Mouse (Mus musculus): ENCODE results near the gene B4galnt1. TPM values are rescaled to one million over a fixed set of nuclear protein-coding genes. Genes with fewer than 3 reads are reported as not detected.
"Not testable (repeated sequence)": the region's sequence is repeated elsewhere in the genome, so short reads cannot be mapped to it uniquely, and the experiment has no call there.

The B4galnt1 gene
- polyA plus RNA-seq, 1 experiment from 2014 or later: 9.3 TPM

DNA sequence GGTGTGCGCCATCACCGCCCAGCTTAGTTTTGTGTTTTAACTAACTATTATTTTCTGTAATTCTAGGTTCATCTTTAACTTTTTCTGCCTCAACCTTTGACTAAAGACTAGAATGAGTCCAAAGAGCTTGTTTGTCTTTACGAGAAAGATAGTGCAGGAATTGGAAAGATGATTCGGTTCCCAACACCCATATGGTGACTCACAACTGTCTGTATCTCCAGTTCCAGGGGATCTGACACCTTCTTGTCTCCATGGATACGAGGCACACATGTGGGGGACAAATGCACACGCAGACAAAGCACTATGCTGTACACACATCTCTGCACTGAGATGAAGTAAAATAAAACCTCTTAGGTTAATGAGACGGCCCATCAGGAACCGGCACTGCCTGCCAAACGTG lies 4.9 kb upstream of the B4galnt1 start:
- peaks cover 17% of the 10 kb centered on the region for H3K4me1 ChIP-seq (replicated peaks)
- no peak for ATAC-seq (ENCODE audit: low read depth)
- 76% methylated on average over 9 of the region's 9 CpGs for WGBS (ENCODE audit: insufficient replicate concordance)
- no peak for DNase-seq
- no peak overlapping the region for H3K9ac ChIP-seq
- H3K4me2 ChIP-seq: no peak overlapping the region
- peaks cover 25% of the 10 kb centered on the region for H3K27me3 ChIP-seq
- no peaks in the 10 kb centered on the region for H3K36me3 ChIP-seq
- H3K27ac ChIP-seq: no peak overlapping the region
- H3K4me3 ChIP-seq (replicated peaks): no peak overlapping the region
- H3K9me3 ChIP-seq (replicated peaks): no peaks in the 10 kb centered on the region

DNA sequence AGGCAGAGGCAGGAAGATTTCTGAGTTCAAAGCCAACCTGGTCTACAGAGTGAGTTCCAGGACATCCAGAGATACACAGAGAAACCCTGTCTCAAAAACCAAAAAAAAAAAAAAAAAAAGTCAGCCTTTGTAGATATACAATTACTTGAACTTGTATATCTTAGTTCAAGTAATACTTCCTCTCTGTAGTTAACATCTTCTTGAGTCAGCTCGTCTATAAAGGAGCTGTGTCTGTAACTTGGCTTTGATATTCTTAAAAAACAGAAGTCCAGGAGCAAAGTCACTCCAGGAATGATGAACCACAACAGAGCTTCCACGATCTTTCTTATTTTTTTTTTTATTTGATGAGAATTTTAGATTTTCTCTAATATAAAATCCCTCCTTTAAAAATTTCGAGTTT lies 4.3 kb upstream of the B4galnt1 start:
- DNase-seq: no peak
- WGBS (ENCODE audit: insufficient replicate concordance): 44% methylated on average over 3 of the region's 3 CpGs
- H3K36me3 ChIP-seq: no peaks in the 10 kb centered on the region
- no peak for ATAC-seq (ENCODE audit: low read depth)
- H3K4me1 ChIP-seq (replicated peaks): peaks cover 23% of the 10 kb centered on the region
- peaks cover 32% of the 10 kb centered on the region for H3K27me3 ChIP-seq
- no peaks in the 10 kb centered on the region for H3K9me3 ChIP-seq (replicated peaks)
- H3K9ac ChIP-seq: no peak overlapping the region
- no peak overlapping the region for H3K4me2 ChIP-seq
- no peak overlapping the region for H3K27ac ChIP-seq
- H3K4me3 ChIP-seq (replicated peaks): no peak overlapping the region

DNA sequence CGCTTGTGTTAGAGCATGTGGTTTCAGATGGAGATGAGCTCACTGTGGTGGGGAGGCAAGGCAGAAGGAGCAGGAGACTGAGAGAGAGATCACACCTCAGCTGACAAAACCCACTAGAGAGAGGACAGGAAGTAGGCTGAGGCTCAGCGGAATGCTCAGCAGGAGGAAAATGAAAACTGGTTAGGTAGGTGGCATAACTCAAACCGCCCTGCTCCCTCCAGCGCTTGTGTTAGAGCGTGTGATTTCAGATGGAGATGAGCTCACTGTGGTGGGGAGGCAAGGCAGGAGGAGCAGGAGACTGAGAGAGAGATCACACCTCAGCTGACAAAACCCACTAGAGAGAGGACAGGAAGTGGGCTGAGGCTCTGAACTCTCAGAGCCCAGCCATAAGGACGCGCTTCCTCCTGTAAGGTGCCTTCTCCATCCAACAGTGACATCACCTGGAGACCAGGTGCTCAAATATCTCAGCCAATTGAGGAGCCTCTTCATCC lies 2.2 kb upstream of the B4galnt1 start:
- Histone ChIP-seq H3K4me1 (replicated peaks) (peaks cover 44% of the 10 kb centered on the region), H3K27me3 (peaks cover 53% of the 10 kb centered on the region)
- 41% methylated on average over 7 of the region's 7 CpGs for WGBS (ENCODE audit: insufficient replicate concordance)
- H3K36me3 ChIP-seq; H3K4me2 ChIP-seq; H3K9ac ChIP-seq; ATAC-seq (ENCODE audit: low read depth); DNase-seq; H3K27ac ChIP-seq; H3K4me3 ChIP-seq (replicated peaks); H3K9me3 ChIP-seq (replicated peaks): not testable (repeated sequence)

DNA sequence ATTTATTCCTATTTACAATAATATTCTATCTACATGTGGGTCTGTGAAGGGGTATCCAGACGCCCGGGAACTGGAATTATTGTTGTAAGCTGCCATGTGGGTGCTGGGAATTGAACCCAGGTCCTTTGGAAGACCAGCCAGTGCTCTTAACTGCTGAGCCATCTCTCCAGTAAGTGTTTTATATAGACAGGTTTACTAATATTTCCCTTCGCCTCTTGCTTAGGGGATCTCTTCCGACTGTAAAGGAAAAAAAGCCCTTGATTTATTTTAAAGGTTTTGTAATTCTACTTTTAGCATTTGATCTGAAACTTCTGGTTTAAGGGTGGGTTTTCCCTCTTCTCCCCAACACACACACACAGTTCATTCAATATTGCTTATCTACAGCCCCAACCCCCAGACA lies 835 bp upstream of the B4galnt1 start:
- H3K4me3 ChIP-seq (replicated peaks): no peak overlapping the region
- H3K27me3 ChIP-seq: peaks cover 63% of the 10 kb centered on the region
- no peaks in the 10 kb centered on the region for H3K36me3 ChIP-seq
- ATAC-seq (ENCODE audit: low read depth): no peak
- DNase-seq: no peak
- no peak overlapping the region; the same call in 1 of the 2 replicates for H3K9ac ChIP-seq
- peak overlapping the region; percentile 98; the same call in 1 of the 2 replicates for H3K4me2 ChIP-seq
- peaks cover 36% of the 10 kb centered on the region for H3K4me1 ChIP-seq (replicated peaks)
- 73% methylated on average over 4 of the region's 4 CpGs for WGBS (ENCODE audit: insufficient replicate concordance)
- H3K9me3 ChIP-seq (replicated peaks): no peaks in the 10 kb centered on the region
- H3K27ac ChIP-seq: peak overlapping the region; percentile 40; the same call in 1 of the 2 replicates

DNA sequence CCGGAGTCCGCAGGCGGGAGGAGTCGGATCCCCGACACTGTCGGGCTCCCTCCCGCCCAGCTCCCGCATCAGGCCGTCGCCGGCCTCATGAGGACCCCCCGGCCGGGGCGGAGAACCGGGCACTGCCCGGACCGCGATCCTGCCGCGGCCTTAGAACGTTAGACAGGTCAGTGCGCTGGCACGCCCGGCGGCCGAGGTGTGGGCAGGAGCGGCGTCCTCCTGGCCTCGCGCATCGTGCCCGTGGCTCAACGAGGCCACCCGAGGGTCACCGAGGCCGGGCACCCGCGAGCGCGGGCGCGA lies 279 bp downstream of the B4galnt1 start:
- DNase-seq (no peak), ATAC-seq (ENCODE audit: low read depth) (peak; percentile 37; the same call in 1 of the 2 replicates)
- Histone ChIP-seq H3K27ac (peak overlapping the region; percentile 72), H3K9ac (peak overlapping the region; percentile 81), H3K27me3 (peaks cover 74% of the 10 kb centered on the region), H3K4me1 (replicated peaks) (peaks cover 46% of the 10 kb centered on the region), H3K4me3 (replicated peaks) (peak overlapping the region; percentile 67), H3K36me3 (no peaks in the 10 kb centered on the region), H3K4me2 (peak overlapping the region; percentile 98), H3K9me3 (replicated peaks) (no peaks in the 10 kb centered on the region)
- under 1% methylated on average over 32 of the region's 42 CpGs for WGBS (ENCODE audit: insufficient replicate concordance)

DNA sequence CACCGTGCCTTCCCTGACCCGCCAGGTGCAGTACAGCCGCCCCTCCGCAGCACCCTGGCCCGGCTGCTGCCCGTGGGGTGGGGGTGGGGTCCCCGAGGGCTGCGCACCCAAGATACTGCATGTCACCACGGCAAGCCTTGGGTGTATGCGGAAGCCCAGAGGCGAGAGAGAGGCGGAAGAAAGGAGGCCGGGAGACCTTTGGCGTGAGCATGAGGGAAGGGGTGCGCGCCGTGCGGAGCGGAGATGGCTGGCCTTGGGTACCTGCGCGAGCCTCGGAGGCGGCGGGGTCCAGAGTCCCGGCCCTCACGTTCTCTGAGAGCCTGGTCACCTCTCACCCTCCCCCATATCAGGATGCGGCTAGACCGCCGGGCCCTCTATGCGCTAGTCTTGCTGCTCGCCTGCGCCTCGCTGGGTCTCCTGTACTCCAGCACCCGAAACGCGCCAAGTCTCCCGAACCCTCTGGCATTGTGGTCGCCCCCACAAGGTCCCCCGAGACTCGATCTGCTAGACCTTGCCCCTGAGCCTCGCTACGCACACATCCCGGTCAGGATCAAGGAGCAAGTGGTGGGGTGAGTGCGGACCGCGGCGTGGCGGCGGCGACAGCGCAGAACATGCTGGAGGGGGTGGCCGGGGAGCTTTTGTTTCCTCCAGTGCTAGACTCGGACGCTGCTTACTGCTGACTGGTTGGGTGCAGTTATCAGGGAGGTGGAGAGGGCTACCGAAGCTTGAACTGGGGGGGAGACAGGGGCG lies 804 bp downstream of the B4galnt1 start:
- Histone ChIP-seq H3K36me3 (no peaks in the 10 kb centered on the region), H3K27ac (peak overlapping the region; percentile 72), H3K4me2 (peak overlapping the region; percentile 98), H3K9ac (peak overlapping the region; percentile 81), H3K4me3 (replicated peaks) (peak overlapping the region; percentile 67), H3K9me3 (replicated peaks) (no peaks in the 10 kb centered on the region), H3K4me1 (replicated peaks) (peaks cover 51% of the 10 kb centered on the region), H3K27me3 (peaks cover 79% of the 10 kb centered on the region)
- DNase-seq (peak; percentile 40), ATAC-seq (ENCODE audit: low read depth) (peak; percentile 65)
- under 1% methylated on average over 56 of the region's 56 CpGs for WGBS (ENCODE audit: insufficient replicate concordance)

DNA sequence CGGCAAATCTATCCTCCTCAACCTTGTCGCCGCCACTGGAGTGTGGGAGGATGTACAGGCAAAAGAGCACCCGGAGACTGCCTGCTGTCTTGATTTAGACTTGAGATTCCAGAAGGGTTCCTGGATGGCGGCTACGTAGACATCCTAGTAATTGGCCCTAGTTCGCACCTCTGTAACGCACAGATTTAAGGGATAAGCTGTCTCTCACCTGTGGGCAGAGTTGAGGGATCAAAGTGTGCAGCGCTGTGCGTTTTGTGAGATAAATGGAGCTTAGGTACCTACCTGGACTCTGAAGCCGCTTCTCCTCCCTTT lies 1.3 kb downstream of the B4galnt1 start:
- Histone ChIP-seq H3K4me2 (peak overlapping the region; percentile 98), H3K4me3 (replicated peaks) (peak overlapping the region; percentile 67), H3K27me3 (peaks cover 80% of the 10 kb centered on the region), H3K36me3 (no peaks in the 10 kb centered on the region), H3K9me3 (replicated peaks) (no peaks in the 10 kb centered on the region), H3K4me1 (replicated peaks) (peaks cover 56% of the 10 kb centered on the region), H3K9ac (peak overlapping the region; percentile 81), H3K27ac (0 out of 2 replicates have a peak overlapping the region, but pooled peaks have one; percentile 72)
- 6% methylated on average over 11 of the region's 11 CpGs for WGBS (ENCODE audit: insufficient replicate concordance)
- no peak for ATAC-seq (ENCODE audit: low read depth)
- DNase-seq: no peak

DNA sequence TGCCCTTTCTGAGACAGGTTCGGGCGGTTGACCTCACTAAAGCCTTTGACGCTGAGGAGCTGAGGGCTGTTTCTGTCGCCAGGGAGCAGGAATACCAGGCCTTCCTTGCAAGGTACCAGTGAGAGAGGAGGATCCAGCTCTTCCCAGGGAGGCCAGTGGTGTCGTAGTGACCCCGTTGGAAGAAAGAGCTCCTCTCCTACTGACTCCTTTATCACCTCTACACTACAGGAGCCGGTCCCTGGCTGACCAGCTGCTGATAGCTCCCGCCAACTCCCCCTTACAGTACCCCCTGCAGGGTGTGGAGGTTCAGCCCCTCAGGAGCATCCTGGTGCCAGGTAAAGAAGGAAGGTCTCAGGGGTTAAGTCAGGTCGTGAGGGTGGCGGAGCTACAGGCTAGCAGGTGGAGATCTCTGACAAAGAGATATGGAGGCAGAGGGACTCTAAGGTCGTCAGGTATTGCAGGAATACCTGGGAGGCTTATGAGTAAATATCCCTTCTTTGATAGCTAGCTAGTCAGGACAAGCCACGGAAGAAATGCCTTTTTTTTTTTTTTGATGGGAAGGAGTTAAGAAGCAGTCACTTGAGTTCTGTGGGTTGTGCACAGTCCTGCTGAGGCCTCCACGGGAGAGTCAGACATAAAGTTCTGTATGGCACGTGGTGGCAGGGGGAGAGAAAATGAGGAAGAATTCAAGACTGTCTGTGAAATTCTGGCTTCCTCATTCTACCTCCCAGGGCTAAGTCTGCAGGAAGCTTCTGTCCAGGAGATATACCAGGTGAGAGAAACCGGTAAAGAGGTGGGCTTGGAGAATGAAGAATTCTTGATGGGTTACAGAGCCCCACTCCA lies 2.0 kb downstream of the B4galnt1 start:
- ATAC-seq (ENCODE audit: low read depth): no peak
- DNase-seq: no peak
- Histone ChIP-seq H3K9me3 (replicated peaks) (no peaks in the 10 kb centered on the region), H3K9ac (peak overlapping the region; percentile 81), H3K4me3 (replicated peaks) (peak overlapping the region; percentile 67), H3K36me3 (peaks cover 5% of the 10 kb centered on the region; the same call in 1 of the 2 replicates), H3K4me1 (replicated peaks) (peaks cover 56% of the 10 kb centered on the region), H3K27me3 (peaks cover 85% of the 10 kb centered on the region), H3K4me2 (peak overlapping the region; percentile 98), H3K27ac (0 out of 2 replicates have a peak overlapping the region, but pooled peaks have one; percentile 10)
- WGBS (ENCODE audit: insufficient replicate concordance): 18% methylated on average over 15 of the region's 15 CpGs

DNA sequence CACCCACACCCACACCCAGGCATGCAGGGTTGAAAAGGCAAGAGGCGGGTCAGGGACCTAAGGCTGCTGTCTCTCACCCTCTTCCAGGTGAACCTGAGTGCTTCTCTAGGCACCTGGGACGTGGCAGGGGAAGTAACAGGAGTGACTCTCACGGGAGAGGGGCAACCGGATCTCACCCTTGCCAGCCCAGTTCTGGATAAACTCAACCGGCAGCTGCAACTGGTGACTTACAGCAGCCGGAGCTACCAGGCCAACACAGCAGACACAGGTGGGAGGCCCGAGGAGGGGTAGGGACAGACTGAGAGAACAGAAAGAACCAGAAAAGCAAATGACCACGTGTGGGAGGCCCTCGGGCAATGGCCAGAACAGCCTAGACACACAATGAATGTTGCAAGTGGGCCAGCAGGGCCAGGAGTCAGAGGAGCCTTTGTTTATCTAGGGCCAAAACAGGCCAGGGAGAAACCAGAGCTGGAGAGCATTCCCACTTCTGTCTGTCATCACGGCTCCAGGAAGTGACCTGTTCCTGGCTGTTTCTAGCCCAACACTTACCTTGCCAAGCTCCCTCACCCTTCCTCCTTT lies 2.7 kb downstream of the B4galnt1 start:
- no peak overlapping the region for H3K4me3 ChIP-seq (replicated peaks)
- H3K9ac ChIP-seq: 0 out of 2 replicates have a peak overlapping the region, but pooled peaks have one; percentile 4
- ATAC-seq (ENCODE audit: low read depth): no peak
- H3K4me2 ChIP-seq: peak overlapping the region; percentile 98
- H3K4me1 ChIP-seq (replicated peaks): peaks cover 56% of the 10 kb centered on the region
- no peaks in the 10 kb centered on the region for H3K9me3 ChIP-seq (replicated peaks)
- DNase-seq: no peak
- 53% methylated on average over 10 of the region's 10 CpGs for WGBS (ENCODE audit: insufficient replicate concordance)
- peaks cover 6% of the 10 kb centered on the region; the same call in 1 of the 2 replicates for H3K36me3 ChIP-seq
- no peak overlapping the region for H3K27ac ChIP-seq
- H3K27me3 ChIP-seq: peaks cover 87% of the 10 kb centered on the region

DNA sequence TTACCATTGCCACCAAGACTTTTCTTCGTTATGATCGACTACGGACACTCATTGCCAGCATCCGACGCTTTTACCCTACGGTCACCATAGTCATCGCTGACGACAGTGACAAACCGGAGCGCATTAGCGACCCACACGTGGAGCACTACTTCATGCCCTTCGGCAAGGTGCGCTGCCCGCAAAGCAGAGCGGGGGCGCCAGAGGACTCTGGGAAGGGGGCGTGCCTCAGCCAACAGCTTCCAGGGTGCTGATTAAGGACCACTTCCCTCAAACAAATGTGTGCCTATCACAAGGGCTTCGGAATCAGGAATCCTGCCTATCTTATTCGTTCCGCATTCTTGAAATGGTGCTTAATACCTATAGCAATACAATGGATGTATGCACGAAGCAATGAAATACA lies 5.0 kb downstream of the B4galnt1 start:
- peaks cover 74% of the 10 kb centered on the region for H3K27me3 ChIP-seq
- no peak for ATAC-seq (ENCODE audit: low read depth)
- peaks cover 49% of the 10 kb centered on the region for H3K4me1 ChIP-seq (replicated peaks)
- H3K36me3 ChIP-seq: peaks cover 6% of the 10 kb centered on the region; the same call in 1 of the 2 replicates
- no peak overlapping the region for H3K27ac ChIP-seq
- no peaks in the 10 kb centered on the region for H3K9me3 ChIP-seq (replicated peaks)
- 10% methylated on average over 22 of the region's 22 CpGs for WGBS (ENCODE audit: insufficient replicate concordance)
- DNase-seq: no peak
- H3K4me2 ChIP-seq: peak overlapping the region; percentile 80
- H3K9ac ChIP-seq: no peak overlapping the region
- H3K4me3 ChIP-seq (replicated peaks): peak overlapping the region; percentile 56

DNA sequence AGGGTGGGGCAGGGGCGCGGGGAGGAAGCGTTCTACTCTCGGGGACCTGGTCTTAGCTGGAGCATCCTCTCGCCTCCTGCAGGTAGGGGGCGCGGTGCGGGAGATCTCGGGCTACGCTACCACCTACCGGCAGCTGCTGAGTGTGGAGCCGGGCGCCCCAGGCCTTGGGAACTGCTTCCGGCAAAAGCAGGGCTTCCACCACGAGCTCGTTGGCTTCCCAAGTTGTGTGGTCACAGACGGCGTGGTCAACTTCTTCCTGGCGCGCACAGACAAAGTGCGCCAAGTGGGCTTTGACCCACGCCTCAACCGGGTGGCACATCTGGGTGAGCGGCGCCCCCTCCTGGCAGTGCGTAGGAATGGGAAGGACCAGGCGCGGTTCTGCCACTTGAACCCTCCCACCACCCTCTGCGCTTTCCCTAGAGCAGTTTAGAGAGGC lies 5.8 kb downstream of the B4galnt1 start:
- no peak overlapping the region for H3K27ac ChIP-seq
- peaks cover 72% of the 10 kb centered on the region for H3K27me3 ChIP-seq
- H3K4me3 ChIP-seq (replicated peaks): peak overlapping the region; percentile 56
- H3K36me3 ChIP-seq: peaks cover 6% of the 10 kb centered on the region; the same call in 1 of the 2 replicates
- H3K9me3 ChIP-seq (replicated peaks): no peaks in the 10 kb centered on the region
- H3K9ac ChIP-seq: peak overlapping the region; percentile 54
- under 1% methylated on average over 29 of the region's 29 CpGs for WGBS (ENCODE audit: insufficient replicate concordance)
- ATAC-seq (ENCODE audit: low read depth): peak; percentile 79
- H3K4me2 ChIP-seq: peak overlapping the region; percentile 80
- peak; percentile 73 for DNase-seq
- peaks cover 41% of the 10 kb centered on the region for H3K4me1 ChIP-seq (replicated peaks)
